Mouse (Mus musculus): Measurements from ENCODE around the gene Echdc1. TPM values are rescaled to one million over a fixed set of nuclear protein-coding genes. Genes with fewer than 3 reads are reported as not detected.
A peak's percentile ranks its signal among the peaks of the same experiment; 100 is the strongest.

Echdc1 gene
- polyA plus RNA-seq (2015; fragmentation: Nextera tagmentation; extraction: Ambion mirVana): 42.4 and 46.3 TPM in 2 replicates

- Histone ChIP-seq H3K4me2 (ENCODE audit: low read depth, low read length) (peak within 1 kb of the TSS; percentile 58), H3K9ac (ENCODE audit: low read length) (peak within 1 kb of the TSS; percentile 87), H3K27me3 (ENCODE audit: control insufficient read depth, insufficient read depth, low read length) (no peaks in the 10 kb centered on the region), H3K9me3 (replicated peaks; ENCODE audit: control insufficient read depth, low read length) (no peaks in the 10 kb centered on the region), H3K27ac (ENCODE audit: low read length) (peak within 1 kb of the TSS; percentile 85), H3K4me1 (ENCODE audit: control insufficient read depth, insufficient read depth, low read length) (peaks cover 5% of the 10 kb centered on the region; the same call in 1 of the 2 replicates), H3K36me3 (ENCODE audit: control insufficient read depth, insufficient read depth, low read length) (no peaks in the 10 kb centered on the region), H3K4me3 (replicated peaks; ENCODE audit: low read length) (peak within 1 kb of the TSS; percentile 66)
- ATAC-seq (ENCODE audit: insufficient read depth, low FRiP score): peak; percentile 99
- under 1% methylated on average over 49 of the region's 49 CpGs for WGBS
Measured at GRCm38 (mm10) chr10:29313064-29313638, at the start of gene Echdc1. Gene Echdc1, plus strand, starts transcription at chr10:29313166.

- H3K27ac ChIP-seq (ENCODE audit: low read length): no peak overlapping the region
- no peaks in the 10 kb centered on the region for H3K9me3 ChIP-seq (replicated peaks; ENCODE audit: control insufficient read depth, low read length)
- no peaks in the 10 kb centered on the region for H3K4me1 ChIP-seq (ENCODE audit: control insufficient read depth, insufficient read depth, low read length)
- no peak overlapping the region for H3K4me2 ChIP-seq (ENCODE audit: low read depth, low read length)
- H3K27me3 ChIP-seq (ENCODE audit: control insufficient read depth, insufficient read depth, low read length): no peaks in the 10 kb centered on the region
- H3K9ac ChIP-seq (ENCODE audit: low read length): no peak overlapping the region
- ATAC-seq (ENCODE audit: insufficient read depth, low FRiP score): no peak
- no peak overlapping the region for H3K4me3 ChIP-seq (replicated peaks; ENCODE audit: low read length)
- WGBS: 53% methylated on average over 1 of the region's 1 CpGs
- H3K36me3 ChIP-seq (ENCODE audit: control insufficient read depth, insufficient read depth, low read length): no peaks in the 10 kb centered on the region
Measured at GRCm38 (mm10) chr10:29281736-29282135, 31.2 kb upstream of the Echdc1 start.

- peak; percentile 56; the same call in 1 of the 2 replicates for ATAC-seq (ENCODE audit: insufficient read depth, low FRiP score)
- 73% methylated on average over 1 of the region's 1 CpGs for WGBS
- Histone ChIP-seq H3K9me3 (replicated peaks; ENCODE audit: control insufficient read depth, low read length) (no peaks in the 10 kb centered on the region), H3K36me3 (ENCODE audit: control insufficient read depth, insufficient read depth, low read length) (no peaks in the 10 kb centered on the region), H3K4me2 (ENCODE audit: low read depth, low read length) (no peak overlapping the region), H3K27me3 (ENCODE audit: control insufficient read depth, insufficient read depth, low read length) (no peaks in the 10 kb centered on the region), H3K9ac (ENCODE audit: low read length) (no peak overlapping the region), H3K4me1 (ENCODE audit: control insufficient read depth, insufficient read depth, low read length) (no peaks in the 10 kb centered on the region), H3K27ac (ENCODE audit: low read length) (no peak overlapping the region), H3K4me3 (replicated peaks; ENCODE audit: low read length) (no peak overlapping the region)
Measured at GRCm38 (mm10) chr10:29285757-29286156, 27.2 kb upstream of the Echdc1 start.

GRCm38 (mm10) chr10:29302230-29302629 lies 10.7 kb upstream of the Echdc1 start:
- Histone ChIP-seq H3K4me3 (replicated peaks; ENCODE audit: low read length) (no peak overlapping the region), H3K9ac (ENCODE audit: low read length) (no peak overlapping the region), H3K27me3 (ENCODE audit: control insufficient read depth, insufficient read depth, low read length) (no peaks in the 10 kb centered on the region), H3K4me1 (ENCODE audit: control insufficient read depth, insufficient read depth, low read length) (no peaks in the 10 kb centered on the region), H3K4me2 (ENCODE audit: low read depth, low read length) (no peak overlapping the region), H3K9me3 (replicated peaks; ENCODE audit: control insufficient read depth, low read length) (no peaks in the 10 kb centered on the region), H3K36me3 (ENCODE audit: control insufficient read depth, insufficient read depth, low read length) (no peaks in the 10 kb centered on the region), H3K27ac (ENCODE audit: low read length) (no peak overlapping the region)
- WGBS: 91% methylated on average over 4 of the region's 4 CpGs
- ATAC-seq (ENCODE audit: insufficient read depth, low FRiP score): no peak

GRCm38 (mm10) chr10:29311480-29312219 lies 1.3 kb upstream of the Echdc1 start:
- Histone ChIP-seq H3K36me3 (ENCODE audit: control insufficient read depth, insufficient read depth, low read length) (no peaks in the 10 kb centered on the region), H3K4me2 (ENCODE audit: low read depth, low read length) (peak overlapping the region; percentile 58; the same call in 1 of the 2 replicates)

GRCm38 (mm10) chr10:29313905-29314304 lies 939 bp downstream of the Echdc1 start:
- ATAC-seq (ENCODE audit: insufficient read depth, low FRiP score): no peak
- no peaks in the 10 kb centered on the region for H3K9me3 ChIP-seq (replicated peaks; ENCODE audit: control insufficient read depth, low read length)
- H3K4me3 ChIP-seq (replicated peaks; ENCODE audit: low read length): peak overlapping the region; percentile 66
- no peaks in the 10 kb centered on the region for H3K36me3 ChIP-seq (ENCODE audit: control insufficient read depth, insufficient read depth, low read length)
- H3K4me1 ChIP-seq (ENCODE audit: control insufficient read depth, insufficient read depth, low read length): peaks cover 5% of the 10 kb centered on the region; the same call in 1 of the 2 replicates
- H3K27me3 ChIP-seq (ENCODE audit: control insufficient read depth, insufficient read depth, low read length): no peaks in the 10 kb centered on the region
- no peak overlapping the region for H3K27ac ChIP-seq (ENCODE audit: low read length)
- peak overlapping the region; percentile 58 for H3K4me2 ChIP-seq (ENCODE audit: low read depth, low read length)
- H3K9ac ChIP-seq (ENCODE audit: low read length): no peak overlapping the region
- WGBS: 31% methylated on average over 5 of the region's 5 CpGs

More at GRCm38 (mm10) chr10:29311480-29312219, 1.3 kb upstream of the Echdc1 start:
- H3K27me3 ChIP-seq (ENCODE audit: control insufficient read depth, insufficient read depth, low read length): no peaks in the 10 kb centered on the region
- H3K9me3 ChIP-seq (replicated peaks; ENCODE audit: control insufficient read depth, low read length): no peaks in the 10 kb centered on the region
- no peak overlapping the region for H3K4me3 ChIP-seq (replicated peaks; ENCODE audit: low read length)
- peaks cover 5% of the 10 kb centered on the region; the same call in 1 of the 2 replicates for H3K4me1 ChIP-seq (ENCODE audit: control insufficient read depth, insufficient read depth, low read length)
- 59% methylated on average over 4 of the region's 4 CpGs for WGBS
- H3K9ac ChIP-seq (ENCODE audit: low read length): no peak overlapping the region
- no peak for ATAC-seq (ENCODE audit: insufficient read depth, low FRiP score)
- H3K27ac ChIP-seq (ENCODE audit: low read length): no peak overlapping the region

- H3K27me3 ChIP-seq (ENCODE audit: control insufficient read depth, insufficient read depth, low read length): no peaks in the 10 kb centered on the region
- no peaks in the 10 kb centered on the region for H3K4me1 ChIP-seq (ENCODE audit: control insufficient read depth, insufficient read depth, low read length)
- no peak for ATAC-seq (ENCODE audit: insufficient read depth, low FRiP score)
- H3K4me3 ChIP-seq (replicated peaks; ENCODE audit: low read length): no peak overlapping the region
- no peaks in the 10 kb centered on the region for H3K9me3 ChIP-seq (replicated peaks; ENCODE audit: control insufficient read depth, low read length)
- H3K4me2 ChIP-seq (ENCODE audit: low read depth, low read length): no peak overlapping the region
- no peak overlapping the region for H3K27ac ChIP-seq (ENCODE audit: low read length)
- 81% methylated on average over 2 of the region's 2 CpGs for WGBS
- H3K9ac ChIP-seq (ENCODE audit: low read length): no peak overlapping the region
- no peaks in the 10 kb centered on the region for H3K36me3 ChIP-seq (ENCODE audit: control insufficient read depth, insufficient read depth, low read length)
Measured at GRCm38 (mm10) chr10:29324817-29325216, 11.9 kb downstream of the Echdc1 start.

- ATAC-seq (ENCODE audit: insufficient read depth, low FRiP score): no peak
- 30% methylated on average over 4 of the region's 4 CpGs for WGBS
Measured at GRCm38 (mm10) chr10:29333836-29334235, 20.9 kb downstream of the Echdc1 start.

GRCm38 (mm10) chr10:29338355-29339056 lies 25.5 kb downstream of the Echdc1 start:
- Histone ChIP-seq H3K9me3 (replicated peaks; ENCODE audit: control insufficient read depth, low read length) (no peaks in the 10 kb centered on the region), H3K9ac (ENCODE audit: low read length) (no peak overlapping the region), H3K4me1 (ENCODE audit: control insufficient read depth, insufficient read depth, low read length) (no peaks in the 10 kb centered on the region), H3K27ac (ENCODE audit: low read length) (no peak overlapping the region), H3K36me3 (ENCODE audit: control insufficient read depth, insufficient read depth, low read length) (no peaks in the 10 kb centered on the region), H3K4me2 (ENCODE audit: low read depth, low read length) (no peak overlapping the region), H3K4me3 (replicated peaks; ENCODE audit: low read length) (no peak overlapping the region), H3K27me3 (ENCODE audit: control insufficient read depth, insufficient read depth, low read length) (no peaks in the 10 kb centered on the region)
- no peak for ATAC-seq (ENCODE audit: insufficient read depth, low FRiP score)
- 50% methylated on average over 4 of the region's 4 CpGs for WGBS

More at GRCm38 (mm10) chr10:29333836-29334235, 20.9 kb downstream of the Echdc1 start:
- H3K27ac ChIP-seq (ENCODE audit: low read length): no peak overlapping the region
- no peak overlapping the region for H3K4me2 ChIP-seq (ENCODE audit: low read depth, low read length)
- no peak overlapping the region for H3K9ac ChIP-seq (ENCODE audit: low read length)
- no peaks in the 10 kb centered on the region for H3K27me3 ChIP-seq (ENCODE audit: control insufficient read depth, insufficient read depth, low read length)
- H3K4me1 ChIP-seq (ENCODE audit: control insufficient read depth, insufficient read depth, low read length): no peaks in the 10 kb centered on the region
- no peaks in the 10 kb centered on the region for H3K36me3 ChIP-seq (ENCODE audit: control insufficient read depth, insufficient read depth, low read length)
- no peaks in the 10 kb centered on the region for H3K9me3 ChIP-seq (replicated peaks; ENCODE audit: control insufficient read depth, low read length)
- H3K4me3 ChIP-seq (replicated peaks; ENCODE audit: low read length): no peak overlapping the region
